In the genomic region with DNA sequence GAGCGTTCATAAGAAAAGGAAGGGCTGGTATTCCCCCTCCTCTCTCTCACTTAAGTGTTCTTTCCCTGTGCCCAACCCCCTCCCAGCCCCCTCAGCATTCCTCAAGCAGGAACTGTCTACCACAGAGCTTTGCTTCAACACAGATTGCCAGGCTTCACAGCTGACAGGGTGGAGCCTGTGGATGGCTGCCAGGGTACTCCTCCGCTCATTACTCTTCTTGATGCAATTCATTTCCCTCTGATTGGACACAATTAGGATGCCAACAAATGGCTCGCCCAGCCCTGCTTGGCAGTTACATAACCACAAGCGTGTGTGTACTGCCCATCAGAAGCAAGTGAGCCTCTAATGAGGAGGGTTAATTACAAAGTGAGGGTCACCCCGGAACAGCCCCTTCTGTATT, we compare ENCODE assay signal across 7 mouse cellular contexts.
DNase-seq lines count a peak whose midpoint lies in the region; ATAC-seq lines count a peak whose summit lies in the region.

No protein-coding gene starts in this region.

- H3K9me3 ChIP-seq in midbrain, embryonic 14.5 days (ENCODE audit: control insufficient read depth, low read length) = no peaks in the 10 kb centered on the region
- H3K9me3 ChIP-seq in midbrain, embryonic 16.5 days (replicated peaks; ENCODE audit: control insufficient read depth, low read length, poor library complexity, severe bottlenecking) = 0 out of 2 replicates have a peak, but pooled peaks cover 2% of the 10 kb centered on the region

- H3K36me3 ChIP-seq in midbrain, embryonic 14.5 days (ENCODE audit: control insufficient read depth, insufficient read depth, low read length) = no peaks in the 10 kb centered on the region
- H3K36me3 ChIP-seq in midbrain, embryonic 16.5 days (ENCODE audit: control insufficient read depth, insufficient read depth, low read length) = no peaks in the 10 kb centered on the region

- WGBS in midbrain, embryonic 14.5 days = 79% methylated on average over 5 of the region's 5 CpGs
- WGBS in midbrain, embryonic 16.5 days = 72% methylated on average over 5 of the region's 5 CpGs

- no peak for ATAC-seq in midbrain, embryonic 14.5 days (ENCODE audit: low FRiP score, low TSS enrichment)
- no peak; the same call in 1 of the 2 replicates for ATAC-seq in midbrain, embryonic 16.5 days

- no peaks in the 10 kb centered on the region for H3K27me3 ChIP-seq in midbrain, embryonic 14.5 days (ENCODE audit: control insufficient read depth, insufficient read depth, low read length)
- H3K27me3 ChIP-seq in midbrain, embryonic 16.5 days (ENCODE audit: control insufficient read depth, insufficient read depth, low read depth, low read length) = no peaks in the 10 kb centered on the region

- H3K4me3 ChIP-seq in midbrain, embryonic 14.5 days (replicated peaks; ENCODE audit: low read depth, low read length) = no peak overlapping the region
- H3K4me3 ChIP-seq in midbrain, embryonic 16.5 days (ENCODE audit: low read depth, low read length) = no peak overlapping the region

- no peak overlapping the region for H3K9ac ChIP-seq in midbrain, embryonic 14.5 days (replicated peaks; ENCODE audit: low read length)
- no peak overlapping the region for H3K9ac ChIP-seq in midbrain, embryonic 16.5 days (ENCODE audit: low read depth, low read length)

- no peak overlapping the region for H3K4me2 ChIP-seq in midbrain, embryonic 14.5 days (ENCODE audit: low read length)
- H3K4me2 ChIP-seq in midbrain, embryonic 16.5 days (ENCODE audit: low read length) = no peak overlapping the region

- no peaks in the 10 kb centered on the region for H3K4me1 ChIP-seq in midbrain, embryonic 14.5 days (ENCODE audit: control insufficient read depth, insufficient read depth, low read length)
- peaks cover 2% of the 10 kb centered on the region; the same call in 1 of the 2 replicates for H3K4me1 ChIP-seq in midbrain, embryonic 16.5 days (ENCODE audit: control insufficient read depth, insufficient read depth, low read length)

- peak; percentile 51 for DNase-seq in midbrain, embryonic 14.5 days
- DNase-seq in cerebellum, adult 9-11 months = peak; percentile 89
- DNase-seq in heart, adult 8-10 months (ENCODE audit: low spot score) = peak; percentile 37
- DNase-seq in left cerebral cortex, adult 8-10 months (ENCODE audit: low spot score in 2 of 2) = peak; percentile 25 to 88
- peak; percentile 96 for DNase-seq in retina, postnatal 1 day
- no peak for DNase-seq in thymus, postnatal 0 days (ENCODE audit: low spot score)

- no peak overlapping the region for H3K27ac ChIP-seq in midbrain, embryonic 14.5 days (replicated peaks; ENCODE audit: low read depth, low read length)
- H3K27ac ChIP-seq in midbrain, embryonic 16.5 days (ENCODE audit: low read length) = no peak overlapping the region
